Comparison of ENCODE assay signal across 21 mouse cellular contexts in the genomic region with DNA sequence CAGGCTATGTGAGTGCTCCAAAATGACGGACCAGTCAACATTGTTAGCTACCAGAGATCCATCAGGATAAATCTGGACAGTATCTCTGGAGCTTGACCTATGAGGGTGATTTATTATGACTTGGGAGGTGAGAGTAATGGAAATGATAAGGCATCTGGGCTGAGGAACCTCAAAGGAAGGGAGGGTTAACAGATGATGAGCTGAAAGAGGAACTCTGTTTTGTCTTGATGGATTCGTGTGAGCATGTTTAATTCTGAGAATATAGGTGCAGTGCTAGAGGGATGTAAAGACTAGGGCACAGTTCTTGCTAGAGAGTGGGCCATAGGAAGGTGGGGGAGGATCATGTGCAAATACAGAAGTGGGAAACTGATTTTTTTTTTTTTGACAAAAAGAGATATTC.
DNase-seq lines count a peak whose midpoint lies in the region; ATAC-seq lines count a peak whose summit lies in the region.
"Had no signal": no experiment of that assay in that cellular context is flagged by ENCODE, and none has a peak within 500 bp of the region (broad histone marks: within the 10 kb centered on the region; RNA-seq: fewer than 3 reads in every experiment).

No protein-coding gene starts in this region.

- H3K27me3 ChIP-seq in hindbrain, embryonic 10.5 days (ENCODE audit: insufficient read depth, poor library complexity, severe bottlenecking), result no peaks in the 10 kb centered on the region
- H3K27me3 ChIP-seq: embryonic facial prominence, embryonic 13.5 days; embryonic facial prominence, embryonic 15.5 days; forebrain, embryonic 12.5 days had no signal

- ATAC-seq in common myeloid progenitor, adult 5-6 weeks (replicated peaks; ENCODE audit: low read depth, poor library complexity, severe bottlenecking), result peak; percentile 56
- 0 out of 2 replicates have a peak, but pooled peaks have one; percentile 2 for ATAC-seq in granulocyte monocyte progenitor cell, adult 5-6 weeks (replicated peaks; ENCODE audit: poor library complexity, severe bottlenecking)
- peak; percentile 52 for ATAC-seq in megakaryocyte progenitor cell, adult 5-6 weeks (replicated peaks; ENCODE audit: poor library complexity)
- ATAC-seq: forebrain, embryonic 14.5 days; forebrain, embryonic 16.5 days had no signal

- no peak for DNase-seq in hindbrain, embryonic 10.5 days (ENCODE audit: low spot score)
- no peak for DNase-seq in layer of hippocampus, adult 9-11 months
- DNase-seq: adrenal gland, adult 2 months; adrenal gland, postnatal 14 days; adrenal gland, postnatal 36 days; cerebellum, adult 11-12 months; cerebellum, adult 2 months; cerebellum, adult 9-10 months; cerebellum, postnatal 10 days; cerebellum, postnatal 25 days; embryo, embryonic 11 days had no signal

- 0 out of 2 replicates have a peak, but pooled peaks cover 6% of the 10 kb centered on the region for H3K4me1 ChIP-seq in hindbrain, embryonic 10.5 days (replicated peaks)
- H3K4me1 ChIP-seq: embryonic facial prominence, embryonic 13.5 days; embryonic facial prominence, embryonic 15.5 days; forebrain, embryonic 12.5 days had no signal

- H3K9me3 ChIP-seq in hindbrain, embryonic 10.5 days, result no peaks in the 10 kb centered on the region
- H3K9me3 ChIP-seq: embryonic facial prominence, embryonic 13.5 days; embryonic facial prominence, embryonic 15.5 days; forebrain, embryonic 10.5 days; forebrain, embryonic 12.5 days had no signal

- no peaks in the 10 kb centered on the region for H3K36me3 ChIP-seq in hindbrain, embryonic 10.5 days
- H3K36me3 ChIP-seq: embryonic facial prominence, embryonic 13.5 days; embryonic facial prominence, embryonic 15.5 days; forebrain, embryonic 10.5 days; forebrain, embryonic 12.5 days had no signal

- 85% methylated on average over 2 of the region's 2 CpGs for WGBS in hindbrain, embryonic 10.5 days

- no peak overlapping the region for H3K27ac ChIP-seq in hindbrain, embryonic 10.5 days
- H3K27ac ChIP-seq: embryonic facial prominence, embryonic 13.5 days; embryonic facial prominence, embryonic 15.5 days; forebrain, embryonic 10.5 days; forebrain, embryonic 12.5 days had no signal

- H3K4me3 ChIP-seq in hindbrain, embryonic 10.5 days, result no peak overlapping the region
- H3K4me3 ChIP-seq: embryonic facial prominence, embryonic 13.5 days; embryonic facial prominence, embryonic 15.5 days; erythroblast, embryonic 14.5 days; forebrain, embryonic 10.5 days; forebrain, embryonic 12.5 days had no signal

Comparison
In these comparisons a context has a peak if more than half of its experiments do, and no peak if none do; other contexts are left out.
1. ATAC-seq: peak in every context shown above with its lines; median percentile 56 in common myeloid progenitor, adult 5-6 weeks; 52 in megakaryocyte progenitor cell, adult 5-6 weeks; 2 in granulocyte monocyte progenitor cell, adult 5-6 weeks.